Mouse (Mus musculus) intestine, embryonic 16.5 days (tissue): ENCODE results near the gene Amer3. TPM values are rescaled to one million over a fixed set of nuclear protein-coding genes. Genes with fewer than 3 reads are reported as not detected.

ENCODE experiments used
- polyA plus RNA-seq: library from polyadenylated mRNA; unstranded; fragments of >200 nt; fragmentation: Nextera tagmentation; extraction: Ambion mirVana; gene quantifications from 2 replicates; pipeline ENCODE4 v1.2.1, GENCODE M21; 2015

The Amer3 gene
- polyA plus RNA-seq, 1 experiment from 2014 or later, result 0.64 TPM

Other genes with a start within 250 kb of the Amer3 start
- gene Ccdc115, start 140.0 kb upstream of the Amer3 start, polyA plus RNA-seq, result 63.3 and 66.4 TPM in 2 replicates
- 112 and 122 TPM in 2 replicates for gene Imp4, start 139.8 kb upstream of the Amer3 start, polyA plus RNA-seq
- 33.4 and 33.8 TPM in 2 replicates for gene Ptpn18, start 119.9 kb upstream of the Amer3 start, polyA plus RNA-seq
- not detected in 2 replicates for gene Prss39, start 81.2 kb upstream of the Amer3 start, polyA plus RNA-seq
- gene Cfc1, start 44.0 kb upstream of the Amer3 start, polyA plus RNA-seq, result not detected in 2 replicates
- not detected in 2 replicates for gene Prss40, start 18.7 kb upstream of the Amer3 start, polyA plus RNA-seq